Mouse (Mus musculus) layer of hippocampus, adult 2 months (tissue): Measurements from ENCODE around the gene Tmem214. TPM values are rescaled to one million over a fixed set of nuclear protein-coding genes. Genes with fewer than 3 reads are reported as not detected.

Source experiments
- DNase-seq, 2 experiments: peaks; one replicate each; pipeline ENCODE4 v3.0.0; 2022; ENCODE audit warnings: low spot score in 2 of 2
- H3K27ac ChIP-seq: fragments of 200-600 bp; 2 replicates; pipeline ENCODE4 v1.8.1; 2022
- H3K4me3 ChIP-seq: fragments of 200-600 bp; 2 replicates; pipeline ENCODE4 v1.8.1; 2022; ENCODE audit warnings: mild to moderate bottlenecking
- CTCF ChIP-seq: fragments of 200-600 bp; conservative IDR thresholded peaks from 2 replicates; pipeline ENCODE4 v1.8.1; 2022; ENCODE audit warnings: antibody characterized with exemption, mild to moderate bottlenecking, moderate library complexity
- total RNA-seq, 2 experiments: library from RNA; stranded (reverse); gene quantifications; 2 replicates each; pipeline ENCODE4 v1.2.3; 2021

Tmem214 gene
- total RNA-seq, 2 experiments from 2014 or later = 60.8 to 63.2 TPM

GRCm38 (mm10) chr5:30912156-30912555 lies 44.3 kb downstream of the Tmem214 start:
- Histone ChIP-seq H3K27ac (peak overlapping the region; percentile 48; the same call in 1 of the 2 replicates), H3K4me3 (no peak overlapping the region)
- TF ChIP-seq CTCF = no peak
- no peak for DNase-seq

- Histone ChIP-seq H3K4me3 (peak within 1 kb of the TSS; percentile 18; the same call in 1 of the 2 replicates), H3K27ac (peak within 1 kb of the TSS; percentile 48; the same call in 1 of the 2 replicates)
- no peak for DNase-seq
- TF ChIP-seq CTCF = no peak
Measured at GRCm38 (mm10) chr5:30913060-30913841, 45.4 kb downstream of the Tmem214 start, which contains the start of gene Emilin1. Gene Emilin1, plus strand, starts transcription at chr5:30913402.

GRCm38 (mm10) chr5:30914101-30914635 lies 46.4 kb downstream of the Tmem214 start:
- H3K27ac ChIP-seq = no peak overlapping the region
- DNase-seq = no peak
- H3K4me3 ChIP-seq = no peak overlapping the region

GRCm38 (mm10) chr5:30914849-30915248 lies 47.0 kb downstream of the Tmem214 start:
- DNase-seq = no peak
- no peak overlapping the region for H3K4me3 ChIP-seq
- TF ChIP-seq CTCF = no peak
- no peak overlapping the region for H3K27ac ChIP-seq

More at GRCm38 (mm10) chr5:30914101-30914635, 46.4 kb downstream of the Tmem214 start:
- no peak for TF ChIP-seq CTCF

- no peak for DNase-seq
- no peak overlapping the region for H3K4me3 ChIP-seq
- peak overlapping the region; percentile 55; the same call in 1 of the 2 replicates for H3K27ac ChIP-seq
- TF ChIP-seq CTCF = no peak
Measured at GRCm38 (mm10) chr5:30915456-30915855, 47.6 kb downstream of the Tmem214 start.

GRCm38 (mm10) chr5:30915974-30916433 lies 48.2 kb downstream of the Tmem214 start:
- Histone ChIP-seq H3K27ac (peak overlapping the region; percentile 79), H3K4me3 (peak overlapping the region; percentile 12; the same call in 1 of the 2 replicates)
- DNase-seq = peak; percentile 87 to 95
- TF ChIP-seq CTCF = peak; percentile 83

- H3K4me3 ChIP-seq = no peak overlapping the region
- TF ChIP-seq CTCF = no peak
- no peak for DNase-seq
- peak overlapping the region; percentile 79; the same call in 1 of the 2 replicates for H3K27ac ChIP-seq
Measured at GRCm38 (mm10) chr5:30916841-30917240, 49.0 kb downstream of the Tmem214 start.

- no peak for TF ChIP-seq CTCF
- no peak for DNase-seq
- Histone ChIP-seq H3K27ac (peak overlapping the region; percentile 79; the same call in 1 of the 2 replicates), H3K4me3 (no peak overlapping the region)
Measured at GRCm38 (mm10) chr5:30917348-30917747, 49.5 kb downstream of the Tmem214 start.

GRCm38 (mm10) chr5:30917891-30918670 lies 50.3 kb downstream of the Tmem214 start:
- DNase-seq = no peak
- no peak for TF ChIP-seq CTCF
- H3K4me3 ChIP-seq = no peak overlapping the region
- no peak overlapping the region for H3K27ac ChIP-seq

- TF ChIP-seq CTCF = no peak
- no peak overlapping the region for H3K4me3 ChIP-seq
- H3K27ac ChIP-seq = no peak overlapping the region
- no peak for DNase-seq
Measured at GRCm38 (mm10) chr5:30918691-30919090, 50.9 kb downstream of the Tmem214 start.

GRCm38 (mm10) chr5:30919831-30920614 lies 52.2 kb downstream of the Tmem214 start:
- DNase-seq = no peak
- no peak for TF ChIP-seq CTCF
- H3K27ac ChIP-seq = no peak overlapping the region
- no peak overlapping the region for H3K4me3 ChIP-seq

GRCm38 (mm10) chr5:30920621-30921020 lies 52.8 kb downstream of the Tmem214 start:
- no peak overlapping the region for H3K4me3 ChIP-seq
- no peak for DNase-seq
- no peak overlapping the region for H3K27ac ChIP-seq
- TF ChIP-seq CTCF = no peak
